Mouse (Mus musculus) CH12.LX (cell line): ENCODE results near the gene Srebf2. TPM values are rescaled to one million over a fixed set of nuclear protein-coding genes. Genes with fewer than 3 reads are reported as not detected.

Source experiments
- DNase-seq: peaks from one replicate; pipeline ENCODE4 v3.0.0-alpha.2; 2013; ENCODE audit errors: extremely low read depth
- H3K27ac ChIP-seq: 2 replicates; pipeline ENCODE4 v1.5.1; 2012; ENCODE audit warnings: low read depth, mild to moderate bottlenecking, control low read depth, moderate library complexity; ENCODE audit not compliant: insufficient read depth
- H3K27me3 ChIP-seq: replicated peaks from 2 replicates; pipeline ENCODE3; 2012; ENCODE audit warnings: inconsistent platforms
- H3K36me3 ChIP-seq, 2 experiments: replicated peaks in 1 of 2; 2 replicates each; pipeline versions ENCODE3 to v1.6.1; 2012; ENCODE audit warnings: inconsistent platforms in 1 of 2, low read length in 1 of 2, mild to moderate bottlenecking in 1 of 2, mixed read lengths in 1 of 2, moderate library complexity in 1 of 2; ENCODE audit not compliant: control insufficient read depth in 1 of 2, insufficient read depth in 1 of 2
- H3K4me1 ChIP-seq, 2 experiments: 2 replicates each; pipeline ENCODE4 v1.6.1; 2012; ENCODE audit warnings: inconsistent platforms in 1 of 2, moderate library complexity in 1 of 2; ENCODE audit not compliant: insufficient read depth in 2 of 2, control insufficient read depth in 1 of 2
- H3K4me2 ChIP-seq: 2 replicates; pipeline ENCODE4 v1.6.1; 2012; ENCODE audit warnings: low read depth, mild to moderate bottlenecking, control low read depth; ENCODE audit not compliant: poor library complexity, insufficient read depth, severe bottlenecking
- H3K4me3 ChIP-seq, 3 experiments: fragments of 150-350 bp in 1 of 3; sonication (generic) in 1 of 3; replicated peaks in 1 of 3; 2 replicates each; pipeline versions ENCODE3 to v1.5.1; 2011 to 2012; ENCODE audit warnings: low read depth in 2 of 3, low read length in 2 of 3, mild to moderate bottlenecking in 2 of 3, moderate library complexity in 2 of 3, control low read depth in 1 of 3, improper control_type of control experiment in 1 of 3, inconsistent platforms in 1 of 3, mixed read lengths in 1 of 3; ENCODE audit not compliant: poor library complexity in 1 of 3
- H3K79me2 ChIP-seq: replicated peaks from 2 replicates; pipeline ENCODE4 v1.6.1; 2012; ENCODE audit warnings: mild to moderate bottlenecking, moderate library complexity; ENCODE audit not compliant: control insufficient read depth, poor library complexity, insufficient read depth, severe bottlenecking; ENCODE audit errors: extremely low read depth
- H3K9ac ChIP-seq: 2 replicates; pipeline ENCODE4 v1.6.1; 2012; ENCODE audit warnings: low read depth, mild to moderate bottlenecking, control low read depth, moderate library complexity; ENCODE audit not compliant: insufficient read depth
- H3K9me3 ChIP-seq: replicated peaks from 2 replicates; pipeline ENCODE3; 2012; ENCODE audit warnings: low read length, inconsistent platforms, mixed read lengths
- BHLHE40 ChIP-seq: IDR thresholded peaks from 2 replicates; pipeline ENCODE4 v1.6.1; 2011; ENCODE audit warnings: mild to moderate bottlenecking, low read depth, low read length, improper control_type of control experiment
- CHD2 ChIP-seq: IDR thresholded peaks from 2 replicates; pipeline ENCODE4 v1.6.1; 2011; ENCODE audit warnings: low read length, improper control_type of control experiment
- CTCF ChIP-seq, 2 experiments: IDR thresholded peaks in 1 of 2; conservative IDR thresholded peaks in 1 of 2; 2 replicates each; pipeline ENCODE4 v1.5.1; 2011 to 2012; ENCODE audit warnings: low read depth in 2 of 2, low read length in 2 of 2, improper control_type of control experiment in 1 of 2, inconsistent platforms in 1 of 2, mild to moderate bottlenecking in 1 of 2, moderate library complexity in 1 of 2
- NRF1 ChIP-seq: IDR thresholded peaks from 2 replicates; pipeline ENCODE4 v1.6.1; 2014; ENCODE audit warnings: low read depth, mild to moderate bottlenecking, inconsistent platforms, low read length, improper control_type of control experiment, moderate library complexity
- POLR2AphosphoS2 ChIP-seq: IDR thresholded peaks from 2 replicates; pipeline ENCODE4 v1.6.1; 2011; ENCODE audit warnings: low read depth, low read length, improper control_type of control experiment
- RAD21 ChIP-seq: IDR thresholded peaks from 2 replicates; pipeline ENCODE4 v1.6.1; 2011; ENCODE audit warnings: low read depth, mild to moderate bottlenecking, low read length, improper control_type of control experiment, moderate library complexity
- SIN3A ChIP-seq: IDR thresholded peaks from 2 replicates; pipeline ENCODE4 v1.6.1; 2012; ENCODE audit warnings: low read length, improper control_type of control experiment, inconsistent platforms
- TBP ChIP-seq: conservative IDR thresholded peaks from 2 replicates; pipeline ENCODE4 v1.6.1; 2011; ENCODE audit warnings: low read depth, low read length, improper control_type of control experiment
- dilution Hi-C: fragments of 300-500 bp; cut with MboI; formaldehyde crosslinking; loops from 2 replicates; pipeline ENCODE4 v1.14.3; 2020; ENCODE audit warnings: low sequenced_read_pairs; ENCODE audit not compliant: extremely low pct_unique_long_range_greater_than_20kb, extremely low pct_ligation_motif_present
- in situ Hi-C: fragments of 300-500 bp; cut with MboI; formaldehyde crosslinking; loops from 3 replicates; pipeline ENCODE4 v1.14.3; 2019; ENCODE audit warnings: low sequenced_read_pairs, low pct_ligation_motif_present, low pct_unique_long_range_greater_than_20kb, mixed read lengths
- polyA plus RNA-seq: library from polyadenylated mRNA; unstranded; fragments of >175 nt; gene quantifications from 2 replicates; pipeline ENCODE4 v1.2.1, GENCODE M21; 2012; ENCODE audit warnings: low read depth; ENCODE audit not compliant: insufficient read length
- total RNA-seq, 2 experiments: library from RNA; depleted of rRNA; stranded (reverse); fragments of 300-350 nt in 1 of 2; fragments of >200 nt in 1 of 2; gene quantifications; 2 replicates each; pipeline ENCODE4 v1.2.3; 2012 to 2014

Gene Srebf2
- total and polyA plus RNA-seq, 3 experiments: 94.3 to 253 (median 159) TPM

DNA sequence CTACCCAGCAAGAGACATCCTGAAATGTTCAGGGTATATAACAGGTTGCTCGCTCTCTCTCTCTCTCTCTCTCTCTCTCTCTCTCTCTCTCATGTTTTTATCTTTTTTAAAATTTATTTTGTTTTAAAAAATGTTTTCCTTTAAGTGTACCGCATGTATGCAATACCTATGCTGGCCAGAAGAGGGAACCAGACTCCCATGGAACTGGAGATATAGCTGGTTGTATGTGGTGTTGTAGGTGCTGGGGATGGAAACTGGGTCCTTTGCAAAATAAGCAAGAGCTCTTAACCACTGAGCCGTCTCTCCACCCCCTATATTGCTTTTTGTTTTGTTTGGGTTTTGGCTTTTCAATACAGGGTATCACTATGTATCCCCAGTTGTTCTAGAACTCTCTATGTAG lies 104.6 kb downstream of the Srebf2 start:
- DNase-seq: no peak
- no peak overlapping the region for H3K4me2 ChIP-seq
- TF ChIP-seq SIN3A (no peak), CTCF (conservative IDR thresholded peaks at IDR 0.05 in 1 of 2, IDR thresholded peaks at IDR 0.05 in 1 of 2; ENCODE audit: low read depth in 2 of 2, low read length in 2 of 2) (peak; percentile 14 to 47; a peak in 3 of 4 replicates), POLR2AphosphoS2 (no peak), RAD21 (peak; percentile 7)
- peaks cover 9% of the 10 kb centered on the region for H3K9me3 ChIP-seq
- H3K4me1 ChIP-seq: peaks cover 8 to 14% of the 10 kb centered on the region in 2 experiments
- H3K27ac ChIP-seq: no peak overlapping the region
- peaks cover 29% of the 10 kb centered on the region for H3K27me3 ChIP-seq
- no peaks in the 10 kb centered on the region for H3K79me2 ChIP-seq
- H3K9ac ChIP-seq: no peak overlapping the region
- H3K4me3 ChIP-seq: no peak overlapping the region
- in situ Hi-C loops (loop anchor here (25.0 kb wide), 1 partner anchor 836 kb away; the partner anchor contains the start of gene Serhl), dilution Hi-C loops (no loop called here)
- no peaks in the 10 kb centered on the region for H3K36me3 ChIP-seq

DNA sequence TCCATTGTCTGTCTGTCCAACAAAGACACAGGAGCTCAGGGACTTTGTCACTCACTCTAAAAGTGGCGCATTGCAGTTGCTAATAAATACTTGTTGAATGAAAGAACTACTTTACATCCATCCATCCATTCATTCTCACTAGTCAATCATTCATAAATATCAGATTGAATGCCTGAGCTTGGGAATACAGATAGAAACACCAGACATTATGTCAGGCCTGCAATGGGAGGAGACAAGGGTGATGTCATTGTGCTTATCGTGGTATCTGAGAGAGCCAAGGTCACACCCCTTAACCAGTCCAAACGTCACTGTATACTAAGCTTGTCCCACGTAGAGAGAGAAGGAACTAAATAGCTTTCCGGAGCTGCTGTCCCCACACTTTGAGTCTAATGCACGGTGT lies 105.1 kb downstream of the Srebf2 start, which contains the start of gene 1500009C09Rik:
TSS of gene 1500009C09Rik (plus strand) at position 301 of the 400 bp plus-strand sequence.
- peaks cover 34% of the 10 kb centered on the region for H3K27me3 ChIP-seq
- H3K9me3 ChIP-seq: peaks cover 9% of the 10 kb centered on the region
- H3K4me2 ChIP-seq: no peak within 1 kb of the TSS
- no peak within 1 kb of the TSS for H3K27ac ChIP-seq
- no peak within 1 kb of the TSS for H3K9ac ChIP-seq
- peaks cover 8 to 14% of the 10 kb centered on the region in 2 experiments for H3K4me1 ChIP-seq
- no peak within 1 kb of the TSS for H3K4me3 ChIP-seq
- no peaks in the 10 kb centered on the region for H3K36me3 ChIP-seq
- no peaks in the 10 kb centered on the region for H3K79me2 ChIP-seq
- no peak for DNase-seq
- in situ Hi-C loops: loop anchor here (25.0 kb wide), 1 partner anchor 835 kb away; the partner anchor contains the start of gene Serhl
- TF ChIP-seq CHD2: no peak
- no peak for TF ChIP-seq NRF1
- TF ChIP-seq TBP: no peak
- TF ChIP-seq BHLHE40: no peak
- dilution Hi-C loops: no loop called here

Other genes with a start within 250 kb of the Srebf2 start
Only the 20 nearest of the 22 such genes appear.
- 59.3 and 64.9 TPM in 2 replicates for gene Polr3h, start 220.9 kb upstream of the Srebf2 start, total RNA-seq (2012; rRNA removed)
- gene Polr3h, start 220.9 kb upstream of the Srebf2 start, total RNA-seq (2014; rRNA removed): 40.5 and 40.7 TPM in 2 replicates
- 153 and 224 TPM in 2 replicates for gene Polr3h, start 220.9 kb upstream of the Srebf2 start, polyA plus RNA-seq
- gene Csdc2, start 210.4 kb upstream of the Srebf2 start, total RNA-seq (2012; rRNA removed): 0.08 and 0.13 TPM in 2 replicates
- not detected in 2 replicates for gene Csdc2, start 210.4 kb upstream of the Srebf2 start, total RNA-seq (2014; rRNA removed)
- 0.43 and 0.45 TPM in 2 replicates for gene Csdc2, start 210.4 kb upstream of the Srebf2 start, polyA plus RNA-seq
- gene Pmm1, start 186.3 kb upstream of the Srebf2 start, total RNA-seq (2012; rRNA removed): 120 and 128 TPM in 2 replicates
- 48.3 and 51.8 TPM in 2 replicates for gene Pmm1, start 186.3 kb upstream of the Srebf2 start, total RNA-seq (2014; rRNA removed)
- 140 and 153 TPM in 2 replicates for gene Pmm1, start 186.3 kb upstream of the Srebf2 start, polyA plus RNA-seq
- not detected in 2 replicates for gene 1700029P11Rik, start 166.6 kb upstream of the Srebf2 start, total RNA-seq (2012; rRNA removed)
- gene 1700029P11Rik, start 166.6 kb upstream of the Srebf2 start, total RNA-seq (2014; rRNA removed): not detected in 2 replicates
- not detected in 2 replicates for gene 1700029P11Rik, start 166.6 kb upstream of the Srebf2 start, polyA plus RNA-seq
- gene Xrcc6, start 159.3 kb upstream of the Srebf2 start, total RNA-seq (2012; rRNA removed): 67.3 and 80.0 TPM in 2 replicates
- 79.5 and 83.5 TPM in 2 replicates for gene Xrcc6, start 159.3 kb upstream of the Srebf2 start, total RNA-seq (2014; rRNA removed)
- 80.8 and 94.0 TPM in 2 replicates for gene Xrcc6, start 159.3 kb upstream of the Srebf2 start, polyA plus RNA-seq
- gene Desi1, start 113.3 kb upstream of the Srebf2 start, total RNA-seq (2012; rRNA removed): 10.9 and 11.3 TPM in 2 replicates
- gene Desi1, start 113.3 kb upstream of the Srebf2 start, total RNA-seq (2014; rRNA removed): 7.6 and 10.0 TPM in 2 replicates
- 39.2 and 47.3 TPM in 2 replicates for gene Desi1, start 113.3 kb upstream of the Srebf2 start, polyA plus RNA-seq
- 167 and 225 TPM in 2 replicates for gene Snu13, start 99.6 kb upstream of the Srebf2 start, total RNA-seq (2012; rRNA removed)
- 558 and 575 TPM in 2 replicates for gene Snu13, start 99.6 kb upstream of the Srebf2 start, total RNA-seq (2014; rRNA removed)
- gene Snu13, start 99.6 kb upstream of the Srebf2 start, polyA plus RNA-seq: 433 and 587 TPM in 2 replicates
- gene 4930407I10Rik, start 88.0 kb upstream of the Srebf2 start, total RNA-seq (2012; rRNA removed): 0.04 TPM in 2 replicates
- gene 4930407I10Rik, start 88.0 kb upstream of the Srebf2 start, total RNA-seq (2014; rRNA removed): not detected in 2 replicates
- not detected in 2 replicates for gene 4930407I10Rik, start 88.0 kb upstream of the Srebf2 start, polyA plus RNA-seq
- 0.04 TPM in 1 of 2 replicates, not detected in the other for gene Mei1, start 77.2 kb upstream of the Srebf2 start, total RNA-seq (2012; rRNA removed)
- gene Mei1, start 77.2 kb upstream of the Srebf2 start, total RNA-seq (2014; rRNA removed): not detected in 2 replicates
- gene Mei1, start 77.2 kb upstream of the Srebf2 start, polyA plus RNA-seq: not detected in 2 replicates
- 37.1 and 48.8 TPM in 2 replicates for gene Ccdc134, start 19.3 kb upstream of the Srebf2 start, total RNA-seq (2012; rRNA removed)
- gene Ccdc134, start 19.3 kb upstream of the Srebf2 start, total RNA-seq (2014; rRNA removed): 35.1 and 35.7 TPM in 2 replicates
- gene Ccdc134, start 19.3 kb upstream of the Srebf2 start, polyA plus RNA-seq: 42.9 and 43.6 TPM in 2 replicates
- gene Shisa8, start 65.6 kb downstream of the Srebf2 start, total RNA-seq (2012; rRNA removed): 152 and 159 TPM in 2 replicates
- gene Shisa8, start 65.6 kb downstream of the Srebf2 start, total RNA-seq (2014; rRNA removed): 94.6 and 103 TPM in 2 replicates
- gene Shisa8, start 65.6 kb downstream of the Srebf2 start, polyA plus RNA-seq: 64.2 and 83.4 TPM in 2 replicates
- gene Tnfrsf13c, start 77.2 kb downstream of the Srebf2 start, total RNA-seq (2012; rRNA removed): 287 and 334 TPM in 2 replicates
- 188 and 204 TPM in 2 replicates for gene Tnfrsf13c, start 77.2 kb downstream of the Srebf2 start, total RNA-seq (2014; rRNA removed)
- 219 and 257 TPM in 2 replicates for gene Tnfrsf13c, start 77.2 kb downstream of the Srebf2 start, polyA plus RNA-seq
- 31.5 and 34.2 TPM in 2 replicates for gene Cenpm, start 97.6 kb downstream of the Srebf2 start, total RNA-seq (2012; rRNA removed)
- 17.1 and 22.8 TPM in 2 replicates for gene Cenpm, start 97.6 kb downstream of the Srebf2 start, total RNA-seq (2014; rRNA removed)
- gene Cenpm, start 97.6 kb downstream of the Srebf2 start, polyA plus RNA-seq: 39.6 and 44.0 TPM in 2 replicates
- not detected in 2 replicates for gene 1500009C09Rik, start 105.2 kb downstream of the Srebf2 start, total RNA-seq (2012; rRNA removed)
- not detected in 2 replicates for gene 1500009C09Rik, start 105.2 kb downstream of the Srebf2 start, total RNA-seq (2014; rRNA removed)
- not detected in 2 replicates for gene 1500009C09Rik, start 105.2 kb downstream of the Srebf2 start, polyA plus RNA-seq
- 0.04 and 0.13 TPM in 2 replicates for gene Sept3, start 127.7 kb downstream of the Srebf2 start, total RNA-seq (2012; rRNA removed)
- not detected in 2 replicates for gene Sept3, start 127.7 kb downstream of the Srebf2 start, total RNA-seq (2014; rRNA removed)
- 0.07 TPM in 1 of 2 replicates, not detected in the other for gene Sept3, start 127.7 kb downstream of the Srebf2 start, polyA plus RNA-seq
- gene Wbp2nl, start 151.8 kb downstream of the Srebf2 start, total RNA-seq (2012; rRNA removed): not detected in 2 replicates
- gene Wbp2nl, start 151.8 kb downstream of the Srebf2 start, total RNA-seq (2014; rRNA removed): not detected in 2 replicates
- gene Wbp2nl, start 151.8 kb downstream of the Srebf2 start, polyA plus RNA-seq: not detected in 2 replicates
- 21.1 and 28.2 TPM in 2 replicates for gene Naga, start 191.7 kb downstream of the Srebf2 start, total RNA-seq (2012; rRNA removed)
- gene Naga, start 191.7 kb downstream of the Srebf2 start, total RNA-seq (2014; rRNA removed): 17.7 and 19.9 TPM in 2 replicates
- gene Naga, start 191.7 kb downstream of the Srebf2 start, polyA plus RNA-seq: 18.7 and 21.9 TPM in 2 replicates
- gene Pheta2, start 191.8 kb downstream of the Srebf2 start, total RNA-seq (2012; rRNA removed): 0.08 TPM in 1 of 2 replicates, not detected in the other
- not detected in 2 replicates for gene Pheta2, start 191.8 kb downstream of the Srebf2 start, total RNA-seq (2014; rRNA removed)
- gene Pheta2, start 191.8 kb downstream of the Srebf2 start, polyA plus RNA-seq: not detected in 2 replicates
- gene Smdt1, start 191.8 kb downstream of the Srebf2 start, total RNA-seq (2012; rRNA removed): 171 TPM in 2 replicates
- gene Smdt1, start 191.8 kb downstream of the Srebf2 start, total RNA-seq (2014; rRNA removed): 112 and 114 TPM in 2 replicates
- gene Smdt1, start 191.8 kb downstream of the Srebf2 start, polyA plus RNA-seq: 122 and 138 TPM in 2 replicates
- gene Ndufa6, start 207.1 kb downstream of the Srebf2 start, total RNA-seq (2012; rRNA removed): 170 and 222 TPM in 2 replicates
- 262 and 279 TPM in 2 replicates for gene Ndufa6, start 207.1 kb downstream of the Srebf2 start, total RNA-seq (2014; rRNA removed)
- 87.3 and 109 TPM in 2 replicates for gene Ndufa6, start 207.1 kb downstream of the Srebf2 start, polyA plus RNA-seq